Mouse (Mus musculus): ENCODE results near the gene Myadml2. TPM values are rescaled to one million over a fixed set of nuclear protein-coding genes. Genes with fewer than 3 reads are reported as not detected.
A peak's percentile ranks its signal among the peaks of the same experiment; 100 is the strongest.
"Not testable (repeated sequence)": the region's sequence is repeated elsewhere in the genome, so short reads cannot be mapped to it uniquely, and the experiment has no call there.

The Myadml2 gene
- total RNA-seq, 2 experiments from 2014 or later = 109 to 157 TPM

DNA sequence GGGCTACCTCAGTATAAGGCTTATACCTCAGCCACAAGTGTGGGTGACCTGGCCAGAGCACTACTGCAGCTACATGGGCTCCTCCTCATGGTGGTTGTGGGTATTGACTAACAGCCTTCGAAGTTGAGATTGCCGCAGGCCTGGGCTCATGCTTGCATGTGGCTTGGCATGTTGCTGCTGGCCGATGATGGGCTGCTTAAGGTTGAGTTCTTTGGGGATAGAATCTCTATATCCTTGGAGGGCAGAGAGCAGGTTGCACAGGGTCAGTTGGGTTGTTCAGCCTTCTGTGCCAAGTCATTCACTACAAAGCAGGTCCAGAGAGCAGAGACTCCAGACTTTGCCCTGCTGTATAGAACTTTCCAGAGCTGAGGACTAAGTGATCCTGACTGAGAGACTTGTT is 32.0 kb upstream of the Myadml2 start:
- Histone ChIP-seq H3K4me3 (no peak overlapping the region), H3K27ac (no peak overlapping the region)
- DNase-seq = no peak
- peak; percentile 42 for TF ChIP-seq CTCF (IDR thresholded peaks at IDR 0.05)
- intact Hi-C loops (cut with DNase I) = no loop called here

GRCm38 (mm10) chr11:120676951-120677350 is 29.0 kb upstream of the Myadml2 start:
- no peak overlapping the region for H3K27ac ChIP-seq
- TF ChIP-seq CTCF (IDR thresholded peaks at IDR 0.05) = no peak
- H3K4me3 ChIP-seq = no peak overlapping the region
- intact Hi-C loops (cut with DNase I) = no loop called here
- no peak for DNase-seq

- H3K4me3 ChIP-seq; H3K27ac ChIP-seq; DNase-seq; intact Hi-C loops (cut with DNase I): not testable (repeated sequence)
These were observed 27.9 kb upstream of the Myadml2 start for GRCm38 (mm10) chr11:120675875-120676274.

DNA sequence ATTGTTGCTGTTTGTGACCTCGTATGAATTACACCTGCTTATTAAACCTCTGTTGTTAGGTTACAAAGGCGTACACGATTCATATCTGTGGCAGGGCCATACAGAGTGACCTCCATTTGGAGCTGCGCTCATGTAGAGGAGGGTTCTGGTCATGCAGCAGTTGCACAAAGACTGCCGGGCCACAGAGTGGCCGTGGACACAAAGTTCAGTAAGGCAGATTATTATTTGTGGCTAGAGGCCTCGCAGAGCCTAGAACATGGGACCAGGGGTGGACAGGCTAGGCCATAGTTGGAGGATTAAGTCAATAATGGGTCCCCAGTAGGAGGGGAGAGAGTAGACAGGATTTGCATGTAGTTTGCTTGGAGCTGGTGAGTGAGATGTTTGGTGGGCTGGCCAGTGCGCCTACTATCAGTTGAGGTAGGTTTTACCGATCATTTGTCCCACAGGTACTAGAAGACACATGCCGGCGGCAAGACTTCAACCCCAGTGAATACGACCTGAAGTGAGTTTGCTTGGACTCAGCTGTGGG is 25.7 kb upstream of the Myadml2 start:
- DNase-seq = no peak
- no peak for TF ChIP-seq CTCF (IDR thresholded peaks at IDR 0.05)
- Histone ChIP-seq H3K4me3 (peak overlapping the region; percentile 88), H3K27ac (peak overlapping the region; percentile 97)
- intact Hi-C loops (cut with DNase I) = loop anchor here (2.0 kb wide), 1 partner anchor 15 kb away; no protein-coding TSS in a partner anchor

DNA sequence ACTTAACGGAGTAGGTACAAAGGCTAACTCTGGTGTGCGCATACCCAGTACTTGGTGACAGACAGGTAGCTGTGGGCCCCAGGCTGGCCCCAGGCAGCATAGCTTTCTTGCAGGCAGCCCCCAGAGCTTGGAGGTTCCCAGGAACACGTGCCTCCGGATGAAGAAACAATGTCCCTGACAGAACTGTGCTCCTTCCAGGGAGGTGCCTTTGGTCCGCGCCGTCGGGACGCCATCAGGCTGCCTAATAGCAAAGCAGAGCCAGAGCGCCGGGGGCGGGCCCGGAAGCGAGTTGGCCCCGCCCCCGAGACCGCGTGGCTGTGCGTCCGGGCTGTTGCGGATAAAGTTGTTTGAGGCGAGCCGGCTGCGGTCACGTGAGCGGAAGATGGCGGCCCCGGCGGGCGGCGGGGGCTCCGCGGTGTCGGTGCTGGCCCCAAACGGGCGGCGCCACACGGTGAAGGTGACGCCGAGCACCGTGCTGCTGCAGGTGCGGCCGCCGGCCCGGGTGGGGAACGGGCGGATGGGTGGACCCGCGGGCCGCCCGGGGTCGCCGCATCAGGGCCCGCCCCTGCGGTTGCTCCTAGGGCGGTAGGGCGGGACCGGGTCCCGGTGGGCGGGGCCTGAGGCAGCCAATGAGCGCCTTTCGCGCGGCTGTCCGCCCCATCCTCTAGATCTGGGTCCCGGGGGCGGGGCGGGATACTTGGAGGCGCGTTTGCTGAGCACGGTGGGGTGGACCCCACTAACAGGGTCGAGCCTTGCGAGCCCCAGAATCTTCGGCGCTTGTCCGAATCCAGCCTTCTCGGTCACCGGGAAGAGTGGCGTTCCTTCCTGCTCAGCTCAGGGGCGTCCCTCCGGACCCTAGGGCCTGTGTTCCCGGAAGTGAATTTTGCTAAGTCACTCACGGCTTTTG is 25.0 kb upstream of the Myadml2 start, which contains the start of gene Aspscr1:
Aspscr1 (plus strand) TSS at position 287 of the 907 bp plus-strand sequence.
- H3K4me3 ChIP-seq = peak within 1 kb of the TSS; percentile 88
- TF ChIP-seq CTCF (IDR thresholded peaks at IDR 0.05) = no peak
- H3K27ac ChIP-seq = peak within 1 kb of the TSS; percentile 97
- intact Hi-C loops (cut with DNase I) = loop anchor here (2.0 kb wide), 1 partner anchor 14 kb away; no protein-coding TSS in a partner anchor
- DNase-seq = peak; percentile 99

DNA sequence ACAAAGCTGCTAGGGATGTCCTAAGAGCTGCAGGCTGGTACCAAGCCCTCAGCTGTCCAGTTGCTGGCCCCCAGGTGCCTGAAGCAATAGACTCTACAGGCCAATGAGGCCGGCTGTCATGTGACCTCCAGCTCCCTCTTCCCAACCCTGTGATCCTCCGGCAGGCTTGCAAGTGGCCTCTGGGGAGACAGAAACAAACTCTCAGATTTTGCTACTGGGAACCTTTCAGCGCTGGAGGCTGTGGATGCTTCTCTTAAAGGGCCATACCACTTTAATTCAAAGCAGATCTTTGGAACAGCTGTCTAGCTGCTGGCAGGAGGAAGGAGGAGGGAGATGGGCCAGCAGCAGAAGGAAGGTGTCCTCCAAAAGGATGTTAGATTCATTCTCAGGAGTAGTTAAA is 18.7 kb upstream of the Myadml2 start:
- intact Hi-C loops (cut with DNase I) = no loop called here
- DNase-seq = peak; percentile 38

DNA sequence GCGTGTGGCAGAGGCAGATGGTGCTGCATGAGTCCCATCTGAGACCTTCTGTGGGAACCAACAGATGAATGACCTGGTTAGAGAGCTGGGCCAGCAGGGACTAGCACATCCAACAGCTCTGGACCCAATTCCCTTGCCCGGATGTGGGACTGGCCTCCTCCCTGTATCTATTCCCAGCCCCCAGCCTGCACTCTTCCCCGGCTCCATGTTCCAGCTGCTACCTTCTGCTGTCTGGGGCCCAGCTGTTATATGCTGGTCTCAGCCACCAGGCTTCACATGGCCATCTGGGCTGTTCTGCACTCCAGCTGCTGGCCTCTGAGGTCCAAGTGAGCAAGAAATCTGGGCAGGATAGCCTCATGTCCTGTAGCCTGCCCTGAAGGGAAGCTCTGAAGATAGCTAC is 17.4 kb upstream of the Myadml2 start:
- Histone ChIP-seq H3K27ac (no peak overlapping the region), H3K4me3 (no peak overlapping the region)
- TF ChIP-seq CTCF (IDR thresholded peaks at IDR 0.05) = no peak
- intact Hi-C loops (cut with DNase I) = loop anchor here (2.0 kb wide), 1 partner anchor 21 kb away; no protein-coding TSS in a partner anchor
- DNase-seq = peak; percentile 51

More for the DNA sequence above, 18.7 kb upstream of the Myadml2 start:
- Histone ChIP-seq H3K27ac (no peak overlapping the region), H3K4me3 (no peak overlapping the region)
- no peak for TF ChIP-seq CTCF (IDR thresholded peaks at IDR 0.05)

DNA sequence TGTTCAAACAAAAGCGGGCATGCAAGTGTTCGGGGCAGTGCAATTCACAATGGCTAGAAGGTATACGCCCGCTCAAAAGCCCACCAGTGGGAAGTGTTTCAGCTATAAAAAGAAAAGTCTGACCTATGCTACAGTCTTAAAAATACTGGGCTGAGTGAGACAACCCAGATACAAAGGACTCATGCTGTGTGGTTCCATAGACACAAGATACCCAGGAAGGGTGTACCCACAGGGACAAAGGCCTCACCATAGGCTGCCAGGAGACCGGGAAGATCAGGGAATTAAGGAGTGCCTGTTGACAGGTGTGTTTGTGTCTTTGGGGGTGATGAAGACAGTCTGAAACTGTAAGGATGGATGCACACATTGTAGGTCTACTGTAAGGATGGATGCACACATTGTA is 15.8 kb upstream of the Myadml2 start:
- no peak overlapping the region for H3K4me3 ChIP-seq
- H3K27ac ChIP-seq = no peak overlapping the region
- intact Hi-C loops (cut with DNase I) = loop anchor here (2.0 kb wide), 1 partner anchor 23 kb away; no protein-coding TSS in a partner anchor
- DNase-seq = no peak
- no peak for TF ChIP-seq CTCF (IDR thresholded peaks at IDR 0.05)

DNA sequence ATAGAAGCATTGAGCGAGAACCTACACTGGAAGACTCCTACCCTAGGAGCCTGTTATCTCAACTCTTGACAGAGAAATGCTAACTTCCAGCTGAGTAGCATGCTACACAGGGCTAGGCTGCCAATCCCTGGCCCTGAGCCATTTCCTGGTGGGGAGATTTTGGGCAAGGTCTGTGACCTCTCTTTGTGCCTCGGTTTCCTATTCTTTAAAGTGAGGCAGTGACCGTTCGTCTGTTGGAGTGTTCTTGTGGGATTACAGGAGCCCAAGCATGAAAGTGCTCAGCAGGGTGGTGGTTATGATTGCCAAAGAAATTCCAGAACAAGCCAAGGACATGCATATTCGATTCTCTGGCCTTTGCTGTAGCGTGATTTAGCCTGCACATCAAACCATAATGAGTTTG is 14.8 kb upstream of the Myadml2 start:
- intact Hi-C loops (cut with DNase I) = no loop called here
- no peak for DNase-seq
- Histone ChIP-seq H3K4me3 (no peak overlapping the region), H3K27ac (no peak overlapping the region)
- no peak for TF ChIP-seq CTCF (IDR thresholded peaks at IDR 0.05)

- intact Hi-C loops (cut with DNase I) = no loop called here
- peak within 1 kb of the TSS; percentile 75 for H3K4me3 ChIP-seq
- TF ChIP-seq CTCF (IDR thresholded peaks at IDR 0.05) = no peak
These were observed 13.1 kb upstream of the Myadml2 start, which contains the start of gene Notum for GRCm38 (mm10) chr11:120661076-120661460. TSS of gene Notum (minus strand) at chr11:120661175.

GRCm38 (mm10) chr11:120660301-120661075 is 12.5 kb upstream of the Myadml2 start:
- Histone ChIP-seq H3K27ac (no peak overlapping the region), H3K4me3 (peak overlapping the region; percentile 75)
- TF ChIP-seq CTCF (IDR thresholded peaks at IDR 0.05) = peak; percentile 50
- intact Hi-C loops (cut with DNase I) = no loop called here
- peak; percentile 64 for DNase-seq

More at GRCm38 (mm10) chr11:120661076-120661460, 13.1 kb upstream of the Myadml2 start, which contains the start of gene Notum:
- DNase-seq = no peak
- H3K27ac ChIP-seq = no peak within 1 kb of the TSS

Measured in gastrocnemius, adult 2 months (tissue).